Mouse (Mus musculus): ENCODE data around the gene Cmtm3. TPM values are rescaled to one million over a fixed set of nuclear protein-coding genes. Genes with fewer than 3 reads are reported as not detected.
"Not testable (repeated sequence)": the region's sequence is repeated elsewhere in the genome, so short reads cannot be mapped to it uniquely, and the experiment has no call there.

The Cmtm3 gene
- not detected in 2 replicates for polyA plus RNA-seq (2012; ENCODE audit: insufficient read depth, insufficient read length, low replicate concordance, missing spikeins)

DNA sequence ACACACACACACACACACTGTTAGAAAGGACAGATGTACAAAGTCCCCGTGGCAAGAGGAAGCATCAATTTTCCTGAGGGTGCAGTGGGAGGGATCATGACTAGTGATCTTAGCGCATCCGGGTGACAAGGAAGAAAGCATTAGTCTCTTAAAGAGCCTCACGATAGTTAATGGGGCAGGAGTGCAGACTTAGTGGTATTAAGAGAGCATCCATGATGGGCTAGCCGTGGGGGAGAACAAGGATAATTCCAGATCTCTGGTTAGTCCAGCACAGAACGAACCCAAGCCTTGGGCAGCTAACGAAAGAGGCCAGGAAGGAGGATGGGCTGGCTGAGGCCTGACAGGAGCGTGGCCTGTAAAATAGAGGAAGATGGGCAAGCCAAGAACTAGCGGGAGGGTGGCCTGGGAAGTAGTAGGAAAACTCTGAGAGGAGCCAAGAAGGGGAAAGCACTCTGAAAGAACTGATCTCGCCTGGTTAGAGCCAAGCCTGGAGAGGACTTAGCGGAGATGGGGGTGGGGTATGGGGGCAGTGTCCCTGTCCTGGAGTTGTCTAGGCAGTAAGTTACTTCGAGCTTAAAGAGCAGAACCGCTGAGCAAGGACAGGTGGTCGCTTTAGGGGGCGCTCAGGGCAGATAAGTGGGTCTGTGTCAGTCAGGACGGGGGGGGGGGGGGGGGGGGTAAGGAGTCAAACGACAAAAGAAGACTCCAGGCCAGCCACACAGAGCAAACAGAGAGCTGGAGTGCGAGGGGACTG is at the start of gene Cmtm3:
Cmtm3 (plus strand) TSS at position 182 of the 754 bp plus-strand sequence.
- no peak for TF ChIP-seq CTCF (IDR thresholded peaks at IDR 0.05; ENCODE audit: insufficient read depth, low read depth, low read length)
- no peak for TF ChIP-seq POLR2A (IDR thresholded peaks at IDR 0.05; ENCODE audit: insufficient read depth, low read depth, low read length)
- H3K27ac ChIP-seq (ENCODE audit: insufficient read depth, low read depth, low read length), result no peak within 1 kb of the TSS

DNA sequence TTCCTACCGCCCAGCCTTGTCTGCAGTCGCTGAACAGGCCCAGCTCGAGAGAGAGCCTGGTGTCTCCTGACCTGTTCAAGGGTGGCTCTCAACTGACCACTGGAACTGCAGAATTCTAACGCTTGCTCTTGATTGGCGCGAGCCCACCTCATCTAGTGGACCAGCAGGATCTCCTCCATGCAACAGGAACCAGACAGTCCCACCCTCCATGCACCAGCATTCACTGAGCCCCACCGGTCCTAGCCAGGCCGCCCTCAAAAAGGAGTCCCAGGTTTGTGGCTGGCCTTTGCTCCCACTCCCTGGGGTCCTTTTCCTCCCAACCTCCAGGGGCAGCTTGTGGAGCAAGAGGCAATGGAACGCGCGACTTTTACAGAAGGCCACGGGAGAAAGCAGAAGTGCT is 46.1 kb upstream of the Cmtm3 start, which contains the start of gene Cmtm2a:
Cmtm2a (minus strand) TSS at position 101 of the 400 bp plus-strand sequence.
- H3K4me3 ChIP-seq (ENCODE audit: insufficient read depth, low read depth, low read length); H3K4me1 ChIP-seq (ENCODE audit: control insufficient read depth, insufficient read depth, low read length); H3K27ac ChIP-seq (ENCODE audit: insufficient read depth, low read depth, low read length): not testable (repeated sequence)
- WGBS, result 92% methylated on average over 12 of the region's 12 CpGs

More for the DNA sequence above, at the start of gene Cmtm3:
- Histone ChIP-seq H3K4me1 (ENCODE audit: control insufficient read depth, insufficient read depth, low read length) (peaks cover 15% of the 10 kb centered on the region), H3K4me3 (ENCODE audit: insufficient read depth, low read depth, low read length) (peak within 1 kb of the TSS; percentile 51)
- WGBS, result 30% methylated on average over 17 of the region's 18 CpGs

DNA sequence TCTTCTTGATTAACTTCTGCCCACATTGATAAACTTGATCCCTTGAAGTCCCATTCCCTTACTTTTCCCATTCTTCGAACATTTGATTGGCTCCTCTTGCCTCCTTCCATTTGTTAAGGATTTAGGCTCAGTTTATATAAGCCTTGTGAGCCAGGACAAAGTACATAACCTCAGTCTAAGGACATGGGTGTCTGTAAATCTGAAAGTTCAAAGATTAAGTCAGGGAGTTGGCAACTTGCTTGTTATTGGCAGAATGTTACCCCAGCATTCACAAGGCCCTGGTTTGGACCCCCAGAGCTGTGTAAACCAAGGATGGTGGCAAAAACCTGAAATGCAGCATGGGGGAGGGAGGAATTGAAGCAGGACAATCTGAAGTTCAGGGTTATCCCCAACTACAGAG is 44.8 kb upstream of the Cmtm3 start:
- TF ChIP-seq CTCF (IDR thresholded peaks at IDR 0.05; ENCODE audit: insufficient read depth, low read depth, low read length) (no peak), POLR2A (IDR thresholded peaks at IDR 0.05; ENCODE audit: insufficient read depth, low read depth, low read length) (no peak)
- 86% methylated on average over 1 of the region's 1 CpGs for WGBS
- Histone ChIP-seq H3K4me3 (ENCODE audit: insufficient read depth, low read depth, low read length) (no peak overlapping the region), H3K27ac (ENCODE audit: insufficient read depth, low read depth, low read length) (no peak overlapping the region), H3K4me1 (ENCODE audit: control insufficient read depth, insufficient read depth, low read length) (no peaks in the 10 kb centered on the region)

DNA sequence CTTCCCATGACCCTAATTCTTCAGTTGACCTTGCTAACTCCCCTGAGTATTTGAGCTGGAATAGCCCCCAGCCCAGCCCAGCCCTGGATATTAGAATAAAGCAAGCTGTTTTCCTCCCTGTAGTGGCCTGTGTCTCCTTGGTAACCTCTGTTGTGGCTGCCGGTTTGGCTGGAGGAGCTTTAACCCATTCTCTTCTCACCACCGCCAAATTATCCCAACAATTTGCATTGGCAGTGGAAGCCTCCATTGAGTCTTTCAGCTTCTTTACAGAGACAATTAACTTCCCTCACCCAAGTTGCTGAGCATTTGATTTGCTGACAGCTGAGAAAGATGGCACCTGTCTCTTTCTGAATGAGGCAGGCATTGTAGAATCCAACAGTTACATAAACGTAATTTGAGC is 37.6 kb upstream of the Cmtm3 start:
- 30% methylated on average over 3 of the region's 3 CpGs for WGBS
- H3K4me1 ChIP-seq (ENCODE audit: control insufficient read depth, insufficient read depth, low read length); H3K4me3 ChIP-seq (ENCODE audit: insufficient read depth, low read depth, low read length); H3K27ac ChIP-seq (ENCODE audit: insufficient read depth, low read depth, low read length): not testable (repeated sequence)

DNA sequence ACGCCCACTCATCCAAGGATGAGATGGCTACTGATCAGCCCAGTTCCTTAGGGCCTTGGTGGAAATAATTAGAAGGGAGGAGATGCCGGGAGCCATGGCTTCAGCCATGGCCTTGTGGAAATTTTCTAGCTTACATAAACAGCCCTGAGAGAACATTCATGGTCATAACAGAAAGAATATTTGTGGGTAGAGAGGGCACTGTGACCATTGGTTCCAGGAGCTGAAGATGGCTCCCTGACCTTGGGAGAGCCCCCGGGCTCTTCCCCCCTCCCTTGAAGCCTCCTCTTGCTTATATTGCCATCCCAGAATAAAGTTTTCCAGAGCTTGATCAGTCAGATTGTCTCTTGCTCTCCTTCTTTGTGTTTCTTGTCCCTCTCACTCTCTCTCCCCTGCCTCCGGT is 36.7 kb upstream of the Cmtm3 start:
- H3K27ac ChIP-seq (ENCODE audit: insufficient read depth, low read depth, low read length); H3K4me1 ChIP-seq (ENCODE audit: control insufficient read depth, insufficient read depth, low read length); H3K4me3 ChIP-seq (ENCODE audit: insufficient read depth, low read depth, low read length): not testable (repeated sequence)
- WGBS, result 88% methylated on average over 4 of the region's 4 CpGs

DNA sequence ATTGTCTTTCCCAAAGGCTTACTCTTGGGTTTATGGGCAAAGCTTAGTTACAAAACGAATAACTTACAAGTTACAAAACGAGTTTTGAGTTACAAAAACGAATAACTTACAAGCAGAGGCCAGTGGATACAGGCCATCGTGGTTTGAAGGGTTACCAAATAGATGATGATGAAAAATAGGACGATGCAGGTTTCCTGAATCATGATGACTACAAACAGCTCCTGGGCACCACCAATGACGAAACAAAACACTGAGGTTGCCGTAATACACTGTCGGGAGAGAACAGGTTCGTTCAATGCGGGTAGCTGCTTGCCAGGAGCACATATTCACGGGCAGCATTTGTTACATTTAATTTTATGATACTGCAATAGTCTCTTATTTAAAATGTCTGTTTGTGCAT is 34.2 kb upstream of the Cmtm3 start:
- Histone ChIP-seq H3K4me3 (ENCODE audit: insufficient read depth, low read depth, low read length) (no peak overlapping the region), H3K4me1 (ENCODE audit: control insufficient read depth, insufficient read depth, low read length) (no peaks in the 10 kb centered on the region), H3K27ac (ENCODE audit: insufficient read depth, low read depth, low read length) (no peak overlapping the region)
- TF ChIP-seq CTCF (IDR thresholded peaks at IDR 0.05; ENCODE audit: insufficient read depth, low read depth, low read length) (no peak), POLR2A (IDR thresholded peaks at IDR 0.05; ENCODE audit: insufficient read depth, low read depth, low read length) (no peak)
- WGBS, result 89% methylated on average over 11 of the region's 11 CpGs

DNA sequence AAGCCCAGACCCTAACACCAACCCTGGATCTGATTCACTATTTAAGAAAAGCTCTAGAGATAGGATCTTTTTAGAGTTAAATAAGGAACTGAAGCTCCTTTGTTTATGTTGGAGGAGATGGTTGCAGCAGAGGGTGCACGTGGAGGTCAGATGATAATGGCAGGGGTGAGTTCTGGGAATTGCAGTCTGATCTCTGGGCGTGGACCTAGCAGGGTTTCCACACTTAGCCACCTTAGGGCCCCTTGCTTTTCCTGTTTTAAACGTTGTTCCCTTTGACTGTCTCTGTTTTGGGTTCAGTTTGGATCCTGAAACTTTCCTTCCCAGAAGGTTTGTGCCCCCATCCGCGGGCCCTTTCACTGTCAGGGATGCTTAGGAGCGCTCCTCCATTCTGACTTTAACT is 30.9 kb upstream of the Cmtm3 start:
- not testable (repeated sequence) for H3K27ac ChIP-seq (ENCODE audit: insufficient read depth, low read depth, low read length); H3K4me3 ChIP-seq (ENCODE audit: insufficient read depth, low read depth, low read length); H3K4me1 ChIP-seq (ENCODE audit: control insufficient read depth, insufficient read depth, low read length)
- WGBS, result 77% methylated on average over 6 of the region's 6 CpGs

DNA sequence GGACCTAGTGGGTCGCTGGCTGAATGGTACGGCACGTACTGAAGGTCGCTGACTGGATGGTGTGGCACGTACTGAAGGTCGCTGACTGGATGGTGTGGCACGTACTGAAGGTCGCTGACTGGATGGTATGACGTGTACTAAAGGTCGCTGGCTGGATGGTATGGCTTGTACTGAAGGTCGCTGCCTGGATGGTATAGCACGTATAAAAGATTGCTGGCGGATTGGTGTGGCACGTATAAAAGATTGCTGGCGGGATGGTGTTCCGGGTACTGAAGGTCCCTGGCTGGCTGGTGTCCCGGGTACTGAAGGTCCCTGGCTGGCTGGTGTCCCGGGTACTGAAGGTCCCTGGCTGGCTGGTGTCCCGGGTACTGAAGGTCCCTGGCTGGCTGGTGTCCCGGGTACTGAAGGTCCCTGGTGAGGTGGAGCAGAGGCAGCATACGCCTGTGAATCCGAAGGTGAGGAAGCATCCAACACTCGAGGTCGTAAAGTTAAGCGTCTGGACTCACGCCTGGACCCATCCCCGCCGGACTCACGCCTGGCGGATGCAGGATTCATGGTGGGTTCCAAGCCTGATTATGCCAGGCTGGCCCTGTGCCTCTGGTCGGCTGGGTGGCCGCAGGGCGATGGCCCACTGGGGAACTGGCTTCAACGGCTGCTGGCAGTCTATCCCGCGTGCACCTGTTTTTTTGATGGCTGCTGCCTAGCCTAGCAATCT is 29.6 kb upstream of the Cmtm3 start, which contains the start of the genes Gm45711 and Cmtm1:
Gm45711 (minus strand) TSS at position 641 of the 715 bp plus-strand sequence.
Cmtm1 (minus strand) TSS at position 705 of the 715 bp plus-strand sequence.
- not testable (repeated sequence) for H3K4me1 ChIP-seq (ENCODE audit: control insufficient read depth, insufficient read depth, low read length); H3K4me3 ChIP-seq (ENCODE audit: insufficient read depth, low read depth, low read length); H3K27ac ChIP-seq (ENCODE audit: insufficient read depth, low read depth, low read length)
- 84% methylated on average over 36 of the region's 36 CpGs for WGBS

DNA sequence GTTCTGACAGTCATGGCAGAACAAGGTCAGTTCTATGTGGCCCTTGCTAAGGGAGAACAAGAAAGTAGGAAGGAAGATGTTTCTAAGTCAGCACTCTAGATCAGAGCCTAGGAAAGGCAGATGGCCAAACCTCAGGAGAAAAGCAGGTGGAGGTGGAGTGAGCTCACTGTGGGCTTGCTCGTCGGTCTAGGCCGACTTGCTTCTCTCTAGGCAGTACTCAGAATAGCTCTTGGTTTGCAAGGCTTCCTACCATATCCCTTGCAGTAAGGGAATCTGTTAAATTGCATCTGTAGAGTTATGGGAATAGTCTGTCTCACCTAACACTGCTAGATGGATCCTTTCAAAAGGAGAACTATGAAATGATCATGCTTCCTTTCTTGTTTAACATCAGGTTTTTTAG is 27.2 kb upstream of the Cmtm3 start:
- H3K4me3 ChIP-seq (ENCODE audit: insufficient read depth, low read depth, low read length); H3K27ac ChIP-seq (ENCODE audit: insufficient read depth, low read depth, low read length); H3K4me1 ChIP-seq (ENCODE audit: control insufficient read depth, insufficient read depth, low read length): not testable (repeated sequence)
- WGBS, result 87% methylated on average over 3 of the region's 3 CpGs

DNA sequence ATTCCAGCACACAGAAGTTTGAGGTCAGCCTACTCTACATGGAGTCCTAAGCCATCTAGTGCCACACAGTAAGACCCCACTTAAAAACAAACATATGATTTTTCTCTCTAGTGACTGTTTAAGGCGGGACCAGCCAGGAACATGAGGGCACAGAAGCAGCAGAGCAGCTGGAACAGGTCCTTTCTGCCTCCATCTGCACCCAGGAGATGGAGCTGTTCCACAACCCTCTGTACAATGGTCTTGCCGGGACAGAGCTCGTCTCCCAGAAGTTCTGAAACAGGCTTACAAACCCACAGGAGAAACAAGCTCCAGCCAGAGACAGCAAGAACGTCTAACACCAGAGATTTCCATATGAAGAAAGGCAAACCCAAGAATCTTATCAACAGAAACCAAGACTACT is 25.9 kb upstream of the Cmtm3 start:
- WGBS, result 49% methylated on average over 4 of the region's 4 CpGs

DNA sequence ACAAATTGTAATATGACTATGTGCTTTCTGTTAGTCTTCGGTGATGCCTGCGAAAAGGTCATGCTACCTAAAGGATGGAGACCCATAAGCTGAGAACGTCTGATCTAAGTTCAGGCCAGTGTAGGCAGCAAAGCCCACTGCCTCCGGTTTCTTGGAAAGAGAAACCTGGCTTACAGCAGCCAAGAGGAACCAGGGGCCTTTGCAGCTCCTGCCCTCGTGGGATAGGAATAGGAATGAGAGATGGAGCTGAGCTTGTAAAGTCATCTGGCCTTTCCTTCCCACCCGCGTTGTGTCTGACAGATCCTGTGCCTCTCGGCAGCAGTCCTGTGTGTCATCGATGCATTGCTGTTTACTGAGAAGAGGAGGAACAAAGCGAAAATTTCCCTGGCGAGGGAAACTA is 17.9 kb upstream of the Cmtm3 start, which contains the start of gene Gm11020:
Gm11020 (plus strand) TSS at position 301 of the 400 bp plus-strand sequence.
- H3K4me1 ChIP-seq (ENCODE audit: control insufficient read depth, insufficient read depth, low read length); H3K4me3 ChIP-seq (ENCODE audit: insufficient read depth, low read depth, low read length); H3K27ac ChIP-seq (ENCODE audit: insufficient read depth, low read depth, low read length): not testable (repeated sequence)
- WGBS, result 69% methylated on average over 11 of the region's 11 CpGs

More for the DNA sequence above, 25.9 kb upstream of the Cmtm3 start:
- no peak overlapping the region for H3K4me3 ChIP-seq (ENCODE audit: insufficient read depth, low read depth, low read length)
- no peak overlapping the region for H3K27ac ChIP-seq (ENCODE audit: insufficient read depth, low read depth, low read length)
- H3K4me1 ChIP-seq (ENCODE audit: control insufficient read depth, insufficient read depth, low read length), result no peaks in the 10 kb centered on the region
- TF ChIP-seq CTCF (IDR thresholded peaks at IDR 0.05; ENCODE audit: insufficient read depth, low read depth, low read length) (no peak), POLR2A (IDR thresholded peaks at IDR 0.05; ENCODE audit: insufficient read depth, low read depth, low read length) (no peak)

DNA sequence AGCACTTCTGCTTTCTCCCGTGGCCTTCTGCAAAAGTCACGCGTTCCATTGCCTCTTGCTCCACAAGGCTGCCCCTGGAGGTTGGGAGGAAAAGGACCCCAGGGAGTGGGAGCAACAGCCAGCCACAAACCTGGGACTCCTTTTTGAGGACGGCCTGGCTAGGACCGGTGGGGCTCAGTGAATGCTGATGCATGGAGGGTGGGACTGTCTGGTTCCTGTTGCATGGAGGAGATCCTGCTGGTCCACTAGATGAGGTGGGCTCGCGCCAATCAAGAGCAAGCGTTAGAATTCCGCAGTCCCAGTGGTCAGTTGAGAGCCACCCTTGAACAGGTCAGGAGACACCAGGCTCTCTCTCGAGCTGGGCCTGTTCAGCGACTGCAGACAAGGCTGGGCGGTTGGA is 17.3 kb upstream of the Cmtm3 start, which contains the start of gene Cmtm2b:
Cmtm2b (plus strand) TSS at position 301 of the 400 bp plus-strand sequence.
- WGBS, result 90% methylated on average over 12 of the region's 12 CpGs

More for the DNA sequence above, 17.3 kb upstream of the Cmtm3 start, which contains the start of gene Cmtm2b:
- not testable (repeated sequence) for H3K4me1 ChIP-seq (ENCODE audit: control insufficient read depth, insufficient read depth, low read length); H3K27ac ChIP-seq (ENCODE audit: insufficient read depth, low read depth, low read length); H3K4me3 ChIP-seq (ENCODE audit: insufficient read depth, low read depth, low read length)
